Mouse (Mus musculus) c-Kit-positive CD71-positive TER-119-negative erythroid progenitor cells, embryonic 14.5 days (primary cell): ENCODE results near the gene Ube2cbp.

Experiments
- DNase-seq: peaks from one replicate; pipeline ENCODE4 v3.0.0-alpha.2; 2013; ENCODE audit warnings: low read depth

Gene Ube2cbp

DNA sequence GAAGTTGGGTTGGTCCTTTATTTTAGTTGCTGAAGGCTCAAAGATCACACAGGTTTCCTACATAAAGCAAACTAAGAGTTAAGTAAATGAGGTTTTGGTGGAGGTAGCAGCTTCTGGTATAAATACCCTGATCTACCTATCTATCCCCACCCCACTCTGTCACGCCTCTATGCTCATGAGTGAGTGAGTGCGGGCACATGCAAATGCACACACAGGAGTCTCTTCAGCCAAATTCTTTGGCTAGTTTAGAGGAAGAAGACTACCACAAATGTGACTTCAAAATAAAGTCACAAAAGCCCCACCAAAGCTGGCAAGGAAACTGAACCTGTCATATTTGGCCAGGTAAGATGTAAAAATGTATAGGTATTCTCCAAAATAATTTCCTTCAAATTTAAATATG lies 149.1 kb downstream of the Ube2cbp start:
- DNase-seq = no peak

DNA sequence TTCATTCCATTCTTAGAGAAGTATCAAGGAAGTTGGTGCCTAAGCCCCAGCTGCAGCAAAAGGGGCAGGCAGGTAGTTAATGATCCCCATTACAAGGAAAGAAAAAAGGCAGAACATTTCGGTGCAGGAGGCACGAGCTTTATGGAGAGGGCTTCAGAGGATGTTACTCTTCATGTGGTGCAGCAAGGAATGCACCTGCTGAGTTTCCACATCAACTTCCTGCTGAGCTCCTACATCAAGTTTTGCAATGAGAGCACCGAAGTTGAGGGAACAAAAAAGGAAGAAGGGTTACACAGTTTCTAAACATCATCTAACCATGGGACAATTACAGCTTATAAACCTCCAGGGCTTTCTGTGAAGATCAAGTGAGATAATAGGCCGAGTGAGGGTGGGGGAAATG lies 156.1 kb downstream of the Ube2cbp start:
- no peak for DNase-seq

DNA sequence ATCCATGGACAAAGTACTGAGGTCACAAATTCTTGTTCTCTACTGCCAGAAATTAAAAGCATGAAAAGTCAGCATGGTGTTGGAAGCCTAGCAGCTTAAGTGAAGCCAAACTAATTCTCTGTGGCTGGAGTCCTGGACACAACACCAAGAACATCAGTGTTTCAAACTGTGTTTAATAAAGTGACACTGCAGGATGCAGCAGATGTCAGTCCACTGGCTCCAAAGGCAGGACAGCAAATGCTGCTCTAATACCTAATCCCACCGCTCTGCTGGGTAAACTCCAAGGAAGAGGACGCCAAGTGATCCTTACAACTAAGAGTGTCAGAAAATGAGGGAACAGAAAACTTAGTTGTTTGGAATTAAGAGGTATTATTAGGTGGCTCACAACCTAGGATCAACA lies 158.2 kb downstream of the Ube2cbp start:
- no peak for DNase-seq

DNA sequence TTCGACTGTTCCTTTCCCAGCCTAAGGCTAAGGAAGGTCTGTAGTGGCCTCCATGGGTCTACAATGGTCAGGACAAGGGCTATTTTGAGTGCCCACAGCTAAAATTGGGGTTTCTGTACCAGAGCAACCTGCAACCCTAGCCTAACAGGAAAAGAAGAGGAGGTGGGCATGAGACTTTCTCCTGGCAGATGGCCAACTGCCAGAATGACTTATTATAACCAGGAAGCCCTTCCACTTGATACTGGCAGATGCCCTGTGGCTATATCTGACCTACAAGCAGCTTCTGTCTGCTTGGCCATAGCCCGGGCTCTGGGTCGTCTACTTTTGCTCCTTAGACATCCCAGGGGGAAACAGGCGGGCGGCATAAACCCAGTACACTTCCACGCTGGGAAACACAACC lies 163.3 kb downstream of the Ube2cbp start:
- no peak for DNase-seq

DNA sequence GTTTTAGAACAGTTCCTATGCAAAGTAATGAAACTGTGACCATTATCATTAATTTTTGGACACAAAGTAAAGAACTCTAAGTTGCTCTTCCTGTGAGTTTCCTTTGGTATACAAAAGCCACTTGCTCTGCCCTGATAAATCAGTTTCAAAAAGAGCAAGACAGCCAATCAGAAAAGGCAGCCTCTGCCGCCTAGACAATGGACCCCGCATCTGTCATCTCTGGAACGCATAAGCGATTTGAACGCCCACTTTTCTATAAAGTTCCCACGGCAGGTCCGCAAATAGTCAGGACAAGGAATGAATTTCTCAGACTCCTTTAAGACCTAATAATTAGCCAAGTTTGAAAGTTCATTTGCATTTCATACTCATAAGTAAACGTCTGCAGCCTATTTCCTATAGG lies 166.2 kb downstream of the Ube2cbp start:
- DNase-seq = no peak

DNA sequence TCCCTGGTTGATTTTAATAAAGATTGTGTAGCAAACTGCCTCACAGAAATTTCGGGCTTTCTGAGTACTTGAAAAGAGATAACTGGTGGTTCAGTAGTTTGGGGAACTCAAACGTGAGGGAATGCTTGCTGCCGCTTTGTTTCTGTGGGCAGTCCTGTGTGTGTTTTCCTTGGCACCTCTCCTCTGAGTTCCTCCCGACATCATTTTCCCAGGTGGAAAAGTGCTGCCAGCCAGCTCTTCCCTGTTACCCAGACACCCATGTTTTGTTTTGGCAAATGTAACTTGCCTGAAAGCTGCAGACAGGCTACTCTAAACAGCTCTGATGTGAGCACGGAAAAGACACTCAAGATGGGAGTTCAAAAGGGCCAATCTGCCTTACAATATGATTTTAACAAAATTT lies 166.6 kb downstream of the Ube2cbp start:
- DNase-seq = no peak

DNA sequence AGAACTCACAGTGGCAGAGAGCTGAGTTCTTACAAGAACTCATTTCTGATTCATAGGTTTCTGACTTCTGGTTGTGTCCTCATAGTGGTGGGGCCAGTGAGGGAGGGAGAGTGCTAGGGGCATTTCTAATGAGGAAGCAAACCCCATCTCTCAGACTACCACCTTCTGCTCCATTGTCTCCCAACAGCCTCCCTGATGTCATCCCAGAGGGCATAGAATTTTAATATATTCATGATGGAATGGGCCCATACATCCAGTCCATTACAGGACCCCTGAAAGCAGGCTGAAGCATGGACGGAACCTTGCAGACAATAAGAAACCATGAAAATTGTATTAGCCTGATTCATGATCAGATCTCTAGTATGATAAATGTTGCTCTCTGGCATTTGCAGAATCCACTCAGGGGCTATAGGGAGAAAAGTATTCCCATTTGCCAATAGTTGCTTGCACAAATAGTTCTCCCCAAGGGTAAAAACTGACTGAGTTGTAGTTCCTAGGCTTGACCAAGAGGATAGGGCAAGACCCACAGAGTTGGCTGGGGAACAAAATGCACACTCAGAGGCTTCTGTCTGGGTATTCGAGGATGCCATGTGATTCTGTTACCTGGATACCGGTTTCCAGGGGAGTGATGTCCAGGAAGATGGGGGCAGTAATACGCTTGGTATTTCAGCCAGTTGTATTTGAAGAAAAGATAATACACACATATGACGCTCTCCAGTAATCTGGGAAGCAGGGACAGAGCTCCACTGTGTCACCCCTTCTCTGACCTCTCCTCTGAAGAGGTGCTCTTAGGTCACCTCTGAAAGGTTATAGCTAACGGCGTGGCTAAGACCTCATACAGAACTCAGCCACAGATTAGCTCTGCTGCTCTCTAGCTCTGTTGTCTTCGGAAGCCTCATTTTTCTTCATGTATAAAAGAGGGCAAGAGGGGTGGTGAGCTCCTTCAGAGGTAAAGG lies 167.8 kb downstream of the Ube2cbp start:
- DNase-seq = no peak

DNA sequence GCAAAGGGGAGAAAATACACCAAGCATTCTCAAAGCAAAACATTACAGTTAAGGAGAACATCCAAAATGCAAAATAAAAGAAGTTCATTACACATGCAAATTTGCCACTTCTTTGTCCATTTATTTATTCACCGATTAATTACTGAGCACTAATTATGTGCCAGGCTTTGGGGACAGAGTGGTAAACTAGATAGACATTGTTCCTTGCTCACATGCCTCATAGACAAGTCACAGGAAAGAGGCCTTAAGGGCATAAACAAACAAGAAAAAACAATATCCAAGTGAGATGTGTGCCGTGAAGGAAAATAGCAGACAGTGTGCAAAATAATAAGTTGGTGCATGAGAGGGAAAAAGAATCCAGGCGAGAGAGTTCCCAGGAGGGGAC lies 177.2 kb downstream of the Ube2cbp start:
- no peak for DNase-seq

DNA sequence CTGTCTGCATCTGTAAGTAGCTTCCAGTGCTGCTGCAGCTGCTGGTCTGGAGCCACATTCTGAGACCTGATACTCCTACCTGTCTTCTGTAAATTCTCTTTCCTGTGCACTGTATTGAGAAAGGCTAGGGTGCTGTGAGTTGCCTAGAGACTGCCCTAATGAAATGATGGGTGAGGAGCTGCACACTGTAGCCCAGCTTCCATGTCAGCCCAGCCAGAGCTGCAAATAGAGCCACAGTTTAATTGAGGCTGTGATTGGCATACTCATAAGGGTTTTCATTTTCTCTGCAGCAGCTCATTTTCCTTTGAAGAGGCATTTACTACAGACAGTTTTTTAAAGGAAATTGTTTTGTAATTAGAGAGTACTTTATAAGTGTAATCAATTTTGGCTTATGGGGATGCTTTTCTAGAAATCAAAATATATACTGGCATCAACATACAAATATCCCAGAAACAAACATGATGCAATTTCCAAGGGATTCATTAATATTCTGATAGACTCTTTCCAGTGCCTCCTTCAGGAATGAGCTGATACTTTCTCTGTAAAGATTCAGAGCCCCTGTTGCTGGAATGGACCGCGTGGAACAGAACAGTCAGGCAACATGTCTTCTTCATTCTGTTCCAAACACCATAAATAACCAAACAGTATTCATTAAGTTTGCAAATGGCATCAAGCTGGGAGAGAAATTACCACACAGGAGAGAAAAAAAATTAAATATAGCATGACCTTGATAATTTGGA lies 177.8 kb downstream of the Ube2cbp start:
- DNase-seq = no peak

DNA sequence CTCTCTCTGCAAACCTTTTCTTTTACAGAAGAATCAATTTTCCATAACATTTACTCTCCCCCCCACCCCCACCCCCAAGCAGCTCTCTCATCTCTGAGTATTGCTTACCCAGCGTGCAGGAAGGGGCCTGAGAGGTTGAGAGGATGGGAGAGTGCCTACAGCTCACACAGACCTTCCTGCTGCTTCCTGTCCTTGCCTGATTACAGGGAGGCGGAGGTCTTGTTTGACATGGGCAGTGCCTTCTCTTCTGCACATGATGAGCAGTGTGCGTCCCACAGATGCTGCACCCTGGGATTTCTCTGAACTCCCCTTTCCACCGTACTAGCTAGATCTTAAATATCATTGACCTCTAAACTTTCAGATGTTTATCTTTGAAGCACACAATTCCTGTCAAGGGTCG lies 182.2 kb downstream of the Ube2cbp start:
- DNase-seq = no peak

DNA sequence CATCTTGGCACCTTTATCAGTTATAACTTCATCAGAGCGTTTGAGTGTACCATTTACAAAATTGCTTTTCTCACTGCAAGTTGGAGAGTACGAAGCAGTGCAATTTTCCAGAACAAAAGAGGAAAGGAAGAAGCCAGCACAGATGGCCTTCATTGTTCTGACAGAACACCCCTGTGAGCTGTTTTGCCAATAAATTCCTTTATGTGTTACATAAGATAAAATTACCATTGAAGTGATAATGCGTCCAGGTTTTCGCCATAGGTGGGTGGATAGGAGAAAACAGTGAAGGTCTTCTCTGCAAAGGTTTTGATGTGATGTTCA lies 183.6 kb downstream of the Ube2cbp start:
- DNase-seq = no peak

DNA sequence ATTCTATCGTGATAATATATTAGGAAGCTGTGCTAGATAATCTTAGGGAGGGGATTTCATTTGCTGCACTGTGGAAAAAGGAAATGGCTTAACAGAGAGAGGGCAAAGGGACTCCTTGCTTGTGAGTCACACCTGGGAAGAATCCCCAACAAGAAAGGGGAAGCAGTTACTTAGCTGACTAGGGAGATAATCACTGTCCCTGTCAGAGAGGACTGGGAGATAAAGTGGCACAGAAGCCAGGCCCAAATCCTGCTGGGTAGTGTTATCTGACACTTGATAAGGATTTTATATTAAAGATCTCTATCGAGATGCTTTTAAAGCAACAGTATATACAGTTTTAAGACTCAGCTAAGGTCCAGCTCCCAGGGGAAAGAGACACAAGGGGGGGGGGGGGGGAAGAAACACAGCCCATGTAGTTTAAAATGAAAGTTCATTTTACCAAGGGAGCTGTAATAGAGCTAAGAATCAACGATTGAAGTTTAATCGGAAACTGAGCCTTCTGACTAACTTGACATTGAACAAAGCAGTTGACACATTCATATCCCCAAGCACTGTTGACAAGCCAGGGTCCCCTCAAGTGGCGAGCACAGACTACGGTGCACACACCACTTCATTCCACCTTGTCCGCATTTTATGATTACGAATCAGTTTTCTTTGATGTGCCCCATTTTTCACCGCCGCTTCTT lies 184.1 kb downstream of the Ube2cbp start:
- DNase-seq = no peak

DNA sequence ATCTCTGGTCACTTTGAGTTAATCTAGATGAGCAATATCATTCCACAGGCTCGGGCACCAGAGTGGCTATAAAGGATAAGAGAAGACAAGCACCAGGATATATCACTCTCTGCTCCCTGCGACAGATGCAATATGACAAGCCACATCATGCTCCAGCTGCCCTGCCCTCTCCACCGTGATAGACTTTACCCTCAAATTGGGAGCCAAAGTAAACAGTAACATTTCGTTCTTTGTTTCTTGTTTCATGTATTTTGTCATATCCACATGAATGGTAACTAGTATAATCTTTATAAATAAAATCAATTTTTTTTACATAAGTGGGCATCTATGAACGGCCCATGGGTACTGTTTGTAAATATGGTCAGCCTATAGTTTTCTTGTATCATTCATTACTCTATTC lies 195.2 kb downstream of the Ube2cbp start:
- DNase-seq = no peak

DNA sequence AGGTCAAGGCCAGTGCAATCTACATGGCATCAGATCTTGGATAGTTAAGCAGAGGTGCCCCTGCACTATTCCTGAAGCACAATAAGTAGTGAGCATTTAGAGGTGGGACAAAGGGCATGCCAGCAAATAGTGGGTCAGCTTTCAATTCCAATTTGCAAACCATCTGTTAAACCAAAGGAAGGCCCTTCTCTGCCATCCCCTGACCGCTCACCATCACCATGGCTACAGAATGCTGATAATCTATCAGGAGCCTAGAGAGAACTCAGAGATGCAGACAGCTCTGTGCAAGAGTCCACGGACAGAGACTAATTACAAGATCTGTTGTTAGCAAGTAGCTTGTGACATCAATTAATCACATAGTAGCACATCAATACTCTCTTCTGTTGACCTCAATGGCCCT lies 198.1 kb downstream of the Ube2cbp start:
- no peak for DNase-seq
